Mouse (Mus musculus): ENCODE measurements around the gene Arl6. TPM values are rescaled to one million over a fixed set of nuclear protein-coding genes. Genes with fewer than 3 reads are reported as not detected.

The Arl6 gene
- total RNA-seq, 4 experiments from 2014 or later = 23.6 to 37.7 (median 29.3) TPM

- DNase-seq (ENCODE audit: low spot score in 2 of 2) = no peak
Measured at GRCm38 (mm10) chr16:59587816-59588215, 51.4 kb downstream of the Arl6 start.

- no peak for DNase-seq (ENCODE audit: low spot score in 2 of 2)
Measured at GRCm38 (mm10) chr16:59586911-59587310, 52.3 kb downstream of the Arl6 start.

- DNase-seq (ENCODE audit: low spot score in 2 of 2) = no peak
Measured at GRCm38 (mm10) chr16:59586276-59586675, 52.9 kb downstream of the Arl6 start.

- no peak for DNase-seq (ENCODE audit: low spot score in 2 of 2)
Measured at GRCm38 (mm10) chr16:59585706-59586244, 53.4 kb downstream of the Arl6 start.

GRCm38 (mm10) chr16:59583515-59583914 is 55.7 kb downstream of the Arl6 start:
- no peak for DNase-seq (ENCODE audit: low spot score in 2 of 2)

- no peak for DNase-seq (ENCODE audit: low spot score in 2 of 2)
Measured at GRCm38 (mm10) chr16:59579237-59579636, 60.0 kb downstream of the Arl6 start.

- DNase-seq (ENCODE audit: low spot score in 2 of 2) = no peak
Measured at GRCm38 (mm10) chr16:59573961-59574360, 65.2 kb downstream of the Arl6 start.

GRCm38 (mm10) chr16:59572685-59573084 is 66.5 kb downstream of the Arl6 start:
- DNase-seq (ENCODE audit: low spot score in 2 of 2) = no peak

- no peak for DNase-seq (ENCODE audit: low spot score in 2 of 2)
Measured at GRCm38 (mm10) chr16:59570807-59571206, 68.4 kb downstream of the Arl6 start.

GRCm38 (mm10) chr16:59569837-59570236 is 69.4 kb downstream of the Arl6 start:
- DNase-seq (ENCODE audit: low spot score in 2 of 2) = no peak

GRCm38 (mm10) chr16:59567721-59568381 is 71.3 kb downstream of the Arl6 start:
- DNase-seq (ENCODE audit: low spot score in 2 of 2) = no peak

GRCm38 (mm10) chr16:59566437-59566836 is 72.8 kb downstream of the Arl6 start:
- DNase-seq (ENCODE audit: low spot score in 2 of 2) = no peak

GRCm38 (mm10) chr16:59565631-59566030 is 73.6 kb downstream of the Arl6 start:
- DNase-seq (ENCODE audit: low spot score in 2 of 2) = no peak

- DNase-seq (ENCODE audit: low spot score in 2 of 2) = no peak
Measured at GRCm38 (mm10) chr16:59564025-59564424, 75.2 kb downstream of the Arl6 start.

Other genes with a start within 250 kb of the Arl6 start
- gene Gabrr3, start 232.1 kb downstream of the Arl6 start, total RNA-seq (2022) = under 1 TPM; 0.14 to 0.21 (median 0.17) TPM
- gene Riox2, start 167.6 kb downstream of the Arl6 start, total RNA-seq (2022) = 10 to 100 TPM; 14.8 to 17.6 (median 15.7) TPM
- gene Crybg3, start 38.4 kb downstream of the Arl6 start, total RNA-seq (2022) = 1 to 10 TPM; 4.2 to 6.6 (median 5.0) TPM

Data from layer of hippocampus, adult 8-10 months (tissue).